Mouse (Mus musculus): Measurements from ENCODE around the gene Tbc1d20. TPM values are rescaled to one million over a fixed set of nuclear protein-coding genes. Genes with fewer than 3 reads are reported as not detected.
A peak's percentile ranks its signal among the peaks of the same experiment; 100 is the strongest.
"Not testable (repeated sequence)": the region's sequence is repeated elsewhere in the genome, so short reads cannot be mapped to it uniquely, and the experiment has no call there.

Gene Tbc1d20
- polyA plus RNA-seq (2015; fragmentation: Nextera tagmentation; extraction: Ambion mirVana) = 36.0 and 37.7 TPM in 2 replicates

DNA sequence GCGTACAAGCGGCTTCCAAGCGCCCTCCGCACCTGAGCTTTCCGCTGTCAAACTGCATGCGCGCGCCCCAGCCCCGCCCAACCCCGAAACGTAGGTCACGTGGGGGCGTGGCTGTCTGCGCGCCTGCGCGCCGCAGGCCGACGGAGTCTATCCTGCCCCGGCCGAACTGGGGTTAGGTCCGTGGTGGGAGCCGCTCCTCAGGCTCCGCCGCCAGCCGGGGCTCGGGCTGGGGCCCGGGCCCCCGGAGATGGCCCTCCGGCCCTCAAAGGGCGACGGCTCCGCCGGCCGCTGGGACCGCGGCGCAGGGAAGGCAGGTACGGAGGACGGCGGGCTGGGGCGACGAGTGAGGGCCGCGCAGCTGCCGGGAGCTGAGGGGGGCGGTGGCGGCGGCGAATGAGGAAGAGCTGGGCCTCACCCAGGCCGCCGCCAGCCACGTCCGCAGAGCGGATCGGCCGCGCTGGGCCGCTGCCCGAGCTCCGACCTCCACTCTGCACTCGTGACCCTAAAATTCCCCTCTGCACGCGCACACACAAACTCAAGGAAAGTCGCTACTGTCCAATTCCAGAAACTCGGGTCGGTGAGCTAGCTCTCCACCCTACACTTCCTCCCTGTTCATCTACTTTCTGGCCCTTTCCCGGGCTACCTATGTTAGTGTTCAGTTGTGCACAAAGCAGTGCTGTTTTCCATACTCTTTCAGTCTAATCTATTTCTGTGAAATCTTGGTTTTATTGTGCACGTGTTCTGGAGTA is at the start of gene Tbc1d20:
Gene Tbc1d20 (plus strand): TSS at position 102 of the 749 bp plus-strand sequence.
- no peaks in the 10 kb centered on the region for H3K9me3 ChIP-seq (ENCODE audit: control insufficient read depth, low read length)
- H3K27me3 ChIP-seq (replicated peaks; ENCODE audit: control insufficient read depth, insufficient read depth, low read length) = no peaks in the 10 kb centered on the region
- peak within 1 kb of the TSS; percentile 65 for H3K4me2 ChIP-seq (ENCODE audit: low read length)
- peak; percentile 97 for ATAC-seq
- peaks cover 18% of the 10 kb centered on the region for H3K4me1 ChIP-seq (replicated peaks; ENCODE audit: control insufficient read depth, insufficient read depth, low read length)
- WGBS = 0% methylated on average over 67 of the region's 70 CpGs
- no peaks in the 10 kb centered on the region for H3K36me3 ChIP-seq (ENCODE audit: control insufficient read depth, insufficient read depth)
- peak within 1 kb of the TSS; percentile 78 for H3K27ac ChIP-seq (ENCODE audit: low read length)
- H3K9ac ChIP-seq (replicated peaks; ENCODE audit: low read depth, low read length) = peak within 1 kb of the TSS; percentile 97
- H3K4me3 ChIP-seq (replicated peaks; ENCODE audit: low read length) = peak within 1 kb of the TSS; percentile 95

DNA sequence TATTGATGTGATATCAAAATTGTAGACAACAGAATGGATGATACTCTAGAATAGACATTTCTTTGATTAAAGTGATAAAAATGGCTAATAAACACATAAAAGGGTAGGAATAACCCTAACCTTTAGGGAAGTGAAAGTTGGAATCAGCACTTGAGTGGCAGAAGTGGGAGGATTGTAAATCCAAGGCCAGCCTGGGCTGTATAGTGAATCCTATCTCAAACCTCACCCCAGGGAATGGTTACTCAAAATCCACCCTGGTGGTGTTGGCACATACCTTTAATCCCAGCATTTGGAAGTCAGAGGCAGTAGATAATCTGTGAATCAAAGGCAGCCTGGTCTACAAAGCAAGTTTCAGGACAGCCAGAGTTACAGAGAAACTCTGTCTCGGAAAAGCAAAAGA is 46.4 kb upstream of the Tbc1d20 start:
- no peaks in the 10 kb centered on the region for H3K9me3 ChIP-seq (ENCODE audit: control insufficient read depth, low read length)

DNA sequence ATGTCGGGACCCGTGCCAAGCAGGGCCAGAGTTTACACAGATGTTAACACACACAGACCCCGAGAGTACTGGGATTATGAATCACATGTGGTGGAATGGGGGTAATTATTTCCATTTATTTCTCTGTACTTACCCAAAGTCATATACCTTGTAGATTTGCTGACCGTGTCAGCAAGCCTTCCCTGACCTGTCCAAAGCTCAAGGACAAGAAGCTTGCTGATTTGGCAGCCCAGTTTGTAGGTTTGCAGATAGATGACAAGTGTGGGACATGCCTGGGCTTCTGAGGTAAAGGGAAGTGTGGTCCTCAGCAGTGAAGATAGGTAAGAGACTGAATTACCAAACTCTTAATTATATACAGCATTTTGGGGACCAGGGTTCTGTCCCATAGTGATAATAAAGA is 43.1 kb upstream of the Tbc1d20 start:
- Histone ChIP-seq H3K9ac (replicated peaks; ENCODE audit: low read depth, low read length) (no peak overlapping the region), H3K4me3 (replicated peaks; ENCODE audit: low read length) (no peak overlapping the region), H3K27me3 (replicated peaks; ENCODE audit: control insufficient read depth, insufficient read depth, low read length) (no peaks in the 10 kb centered on the region), H3K9me3 (ENCODE audit: control insufficient read depth, low read length) (no peaks in the 10 kb centered on the region), H3K36me3 (ENCODE audit: control insufficient read depth, insufficient read depth) (peaks cover 30% of the 10 kb centered on the region), H3K4me1 (replicated peaks; ENCODE audit: control insufficient read depth, insufficient read depth, low read length) (no peaks in the 10 kb centered on the region), H3K27ac (ENCODE audit: low read length) (no peak overlapping the region), H3K4me2 (ENCODE audit: low read length) (no peak overlapping the region)
- WGBS = 72% methylated on average over 2 of the region's 4 CpGs
- ATAC-seq = no peak

More for the DNA sequence above, 46.4 kb upstream of the Tbc1d20 start:
- ATAC-seq = no peak
- Histone ChIP-seq H3K4me3 (replicated peaks; ENCODE audit: low read length) (no peak overlapping the region), H3K27ac (ENCODE audit: low read length) (no peak overlapping the region), H3K4me2 (ENCODE audit: low read length) (no peak overlapping the region), H3K4me1 (replicated peaks; ENCODE audit: control insufficient read depth, insufficient read depth, low read length) (no peaks in the 10 kb centered on the region), H3K9ac (replicated peaks; ENCODE audit: low read depth, low read length) (no peak overlapping the region), H3K27me3 (replicated peaks; ENCODE audit: control insufficient read depth, insufficient read depth, low read length) (no peaks in the 10 kb centered on the region), H3K36me3 (ENCODE audit: control insufficient read depth, insufficient read depth) (peaks cover 11% of the 10 kb centered on the region)
- 85% methylated on average over 1 of the region's 1 CpGs for WGBS

DNA sequence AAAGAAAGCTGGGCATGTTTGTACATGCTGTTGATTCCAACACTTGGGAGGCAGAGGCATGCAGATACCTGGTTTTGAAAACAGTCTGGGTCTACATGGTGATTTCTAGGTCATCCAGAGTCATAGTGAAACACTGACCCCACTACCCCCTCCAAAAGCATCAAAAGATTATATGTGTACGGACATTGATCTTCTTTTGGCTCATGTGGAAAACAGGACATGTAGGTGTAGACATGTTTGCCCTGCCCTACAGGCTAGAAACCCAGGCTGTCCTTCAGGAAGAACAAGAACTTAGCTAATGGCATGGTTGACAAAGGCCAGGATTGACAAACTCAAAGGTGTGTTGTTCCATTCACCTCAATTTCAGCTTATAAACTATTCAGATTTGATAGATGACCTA is 33.9 kb upstream of the Tbc1d20 start:
- no peak overlapping the region for H3K4me3 ChIP-seq (replicated peaks; ENCODE audit: low read length)
- no peak overlapping the region for H3K9ac ChIP-seq (replicated peaks; ENCODE audit: low read depth, low read length)
- H3K4me2 ChIP-seq (ENCODE audit: low read length) = no peak overlapping the region
- peaks cover 36% of the 10 kb centered on the region for H3K36me3 ChIP-seq (ENCODE audit: control insufficient read depth, insufficient read depth)
- H3K27ac ChIP-seq (ENCODE audit: low read length) = no peak overlapping the region
- H3K27me3 ChIP-seq (replicated peaks; ENCODE audit: control insufficient read depth, insufficient read depth, low read length) = no peaks in the 10 kb centered on the region
- H3K4me1 ChIP-seq (replicated peaks; ENCODE audit: control insufficient read depth, insufficient read depth, low read length) = no peaks in the 10 kb centered on the region
- no peak for ATAC-seq
- 100% methylated on average over 1 of the region's 1 CpGs for WGBS
- no peaks in the 10 kb centered on the region for H3K9me3 ChIP-seq (ENCODE audit: control insufficient read depth, low read length)

DNA sequence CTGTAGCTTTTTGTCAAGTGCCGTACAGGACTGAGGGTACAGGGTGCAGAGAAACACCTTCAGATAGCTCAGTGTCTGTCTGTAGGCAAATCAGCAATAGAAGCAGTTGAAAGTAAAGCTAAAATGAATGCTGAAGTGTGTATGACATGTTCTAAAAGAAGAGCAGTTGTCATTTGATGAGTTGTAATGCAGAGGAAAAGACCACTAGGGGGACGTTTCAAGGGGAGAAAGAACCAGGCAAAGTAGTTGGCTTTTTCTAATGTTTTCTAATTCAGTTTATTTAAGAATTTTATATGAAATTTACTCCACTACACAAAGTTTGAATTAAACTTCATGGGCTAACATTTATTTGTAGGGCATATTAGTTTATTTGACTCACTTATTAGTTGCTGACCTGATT is 20.0 kb upstream of the Tbc1d20 start:
- Histone ChIP-seq H3K4me3 (replicated peaks; ENCODE audit: low read length) (no peak overlapping the region), H3K27me3 (replicated peaks; ENCODE audit: control insufficient read depth, insufficient read depth, low read length) (no peaks in the 10 kb centered on the region), H3K27ac (ENCODE audit: low read length) (no peak overlapping the region), H3K4me1 (replicated peaks; ENCODE audit: control insufficient read depth, insufficient read depth, low read length) (no peaks in the 10 kb centered on the region), H3K4me2 (ENCODE audit: low read length) (no peak overlapping the region), H3K9ac (replicated peaks; ENCODE audit: low read depth, low read length) (no peak overlapping the region), H3K36me3 (ENCODE audit: control insufficient read depth, insufficient read depth) (peaks cover 23% of the 10 kb centered on the region), H3K9me3 (ENCODE audit: control insufficient read depth, low read length) (no peaks in the 10 kb centered on the region)
- no peak for ATAC-seq
- WGBS = 81% methylated on average over 2 of the region's 2 CpGs

DNA sequence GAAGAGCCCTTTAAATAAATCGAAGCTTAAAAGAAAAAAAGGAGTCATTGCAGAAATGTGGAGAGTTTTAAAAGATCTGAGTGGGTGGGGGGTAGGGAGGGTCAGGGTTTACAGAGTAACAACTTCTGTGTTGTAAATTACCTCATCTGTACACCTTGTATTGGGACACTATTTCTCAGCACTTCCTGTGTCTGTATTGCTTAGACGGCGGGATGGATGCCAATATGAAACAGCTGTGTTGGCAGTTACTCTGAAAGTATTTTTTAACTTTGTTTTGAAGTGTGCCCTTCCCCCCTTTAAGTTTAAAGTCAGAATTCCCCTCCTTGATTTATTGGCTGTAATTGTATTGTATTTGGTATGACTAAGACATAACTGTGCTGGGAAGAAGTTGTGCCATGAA is 12.2 kb upstream of the Tbc1d20 start:
- H3K9ac ChIP-seq (replicated peaks; ENCODE audit: low read depth, low read length) = no peak overlapping the region
- H3K36me3 ChIP-seq (ENCODE audit: control insufficient read depth, insufficient read depth) = peaks cover 23% of the 10 kb centered on the region
- H3K9me3 ChIP-seq (ENCODE audit: control insufficient read depth, low read length) = no peaks in the 10 kb centered on the region
- H3K4me3 ChIP-seq (replicated peaks; ENCODE audit: low read length) = no peak overlapping the region
- H3K27me3 ChIP-seq (replicated peaks; ENCODE audit: control insufficient read depth, insufficient read depth, low read length) = no peaks in the 10 kb centered on the region
- WGBS = 93% methylated on average over 3 of the region's 3 CpGs
- no peak for ATAC-seq
- no peak overlapping the region for H3K4me2 ChIP-seq (ENCODE audit: low read length)
- H3K4me1 ChIP-seq (replicated peaks; ENCODE audit: control insufficient read depth, insufficient read depth, low read length) = no peaks in the 10 kb centered on the region
- H3K27ac ChIP-seq (ENCODE audit: low read length) = no peak overlapping the region

DNA sequence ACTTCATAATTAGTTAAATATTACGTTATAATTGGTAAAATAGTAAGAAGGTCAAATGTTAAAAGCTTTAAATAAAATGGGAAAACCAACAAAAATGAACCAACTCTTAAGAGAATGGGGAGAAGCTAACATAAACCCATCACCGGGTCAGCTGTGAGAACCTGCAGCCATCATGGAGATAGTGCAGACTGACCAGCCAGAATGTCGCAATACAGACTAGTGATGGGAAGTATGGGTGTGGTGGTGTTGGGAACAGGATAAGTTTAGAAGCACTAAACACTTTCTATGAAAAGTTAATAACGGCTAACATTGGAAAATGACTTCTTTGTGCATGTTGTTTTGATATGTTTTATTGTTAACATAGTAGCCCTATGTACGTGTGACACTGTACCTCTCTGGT is 6.1 kb upstream of the Tbc1d20 start:
- WGBS = 94% methylated on average over 5 of the region's 5 CpGs
- peaks cover 11% of the 10 kb centered on the region; the same call in 1 of the 2 replicates for H3K36me3 ChIP-seq (ENCODE audit: control insufficient read depth, insufficient read depth)
- no peak overlapping the region for H3K27ac ChIP-seq (ENCODE audit: low read length)
- no peaks in the 10 kb centered on the region for H3K9me3 ChIP-seq (ENCODE audit: control insufficient read depth, low read length)
- no peaks in the 10 kb centered on the region for H3K27me3 ChIP-seq (replicated peaks; ENCODE audit: control insufficient read depth, insufficient read depth, low read length)
- H3K4me1 ChIP-seq (replicated peaks; ENCODE audit: control insufficient read depth, insufficient read depth, low read length) = no peaks in the 10 kb centered on the region
- no peak overlapping the region for H3K4me2 ChIP-seq (ENCODE audit: low read length)
- H3K4me3 ChIP-seq (replicated peaks; ENCODE audit: low read length) = no peak overlapping the region
- ATAC-seq = no peak
- no peak overlapping the region for H3K9ac ChIP-seq (replicated peaks; ENCODE audit: low read depth, low read length)

DNA sequence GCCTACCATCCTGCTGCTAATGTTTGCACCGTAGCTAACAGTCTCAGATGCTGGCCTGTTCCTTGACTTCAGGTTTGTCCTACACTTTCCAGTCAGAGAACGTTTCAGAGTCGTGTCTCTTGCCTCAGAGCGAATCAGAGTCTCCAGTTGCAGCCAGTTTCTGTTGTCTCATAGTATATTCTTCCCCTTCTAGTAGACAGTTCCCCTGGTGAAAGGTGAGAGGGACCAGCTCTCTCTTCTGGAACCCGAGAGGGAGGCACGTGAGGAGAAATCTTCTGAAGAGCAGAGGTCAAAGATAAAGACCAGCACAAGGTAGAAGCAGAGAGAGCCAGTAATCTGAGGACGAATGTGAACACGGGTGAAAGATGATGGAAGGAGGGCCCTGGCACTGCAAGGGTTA is 5.6 kb upstream of the Tbc1d20 start:
- H3K9ac ChIP-seq (replicated peaks; ENCODE audit: low read depth, low read length) = no peak overlapping the region
- WGBS = 83% methylated on average over 8 of the region's 8 CpGs
- peaks cover 7% of the 10 kb centered on the region; the same call in 1 of the 2 replicates for H3K36me3 ChIP-seq (ENCODE audit: control insufficient read depth, insufficient read depth)

DNA sequence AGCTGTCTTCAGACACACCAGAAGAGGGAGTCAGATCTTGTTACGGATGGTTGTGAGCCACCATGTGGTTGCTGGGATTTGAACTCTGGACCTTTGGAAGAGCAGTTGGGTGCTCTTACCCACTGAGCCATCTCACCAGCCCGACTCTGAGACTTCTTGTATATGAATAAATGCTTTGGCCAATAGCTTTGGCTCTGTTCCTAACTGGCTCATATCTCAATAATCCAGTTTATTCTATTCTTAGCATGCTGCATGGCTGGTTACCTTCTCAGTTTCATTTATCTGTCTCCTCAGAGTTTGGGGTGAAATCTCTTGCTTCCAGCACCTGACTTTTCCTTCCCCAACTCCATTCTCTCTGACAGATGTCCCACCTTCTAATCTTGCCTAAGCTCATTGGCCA is 4.0 kb upstream of the Tbc1d20 start:
- not testable (repeated sequence) for H3K4me3 ChIP-seq (replicated peaks; ENCODE audit: low read length); H3K27me3 ChIP-seq (replicated peaks; ENCODE audit: control insufficient read depth, insufficient read depth, low read length); H3K4me2 ChIP-seq (ENCODE audit: low read length); H3K27ac ChIP-seq (ENCODE audit: low read length); H3K9ac ChIP-seq (replicated peaks; ENCODE audit: low read depth, low read length); H3K4me1 ChIP-seq (replicated peaks; ENCODE audit: control insufficient read depth, insufficient read depth, low read length); H3K9me3 ChIP-seq (ENCODE audit: control insufficient read depth, low read length); ATAC-seq; H3K36me3 ChIP-seq (ENCODE audit: control insufficient read depth, insufficient read depth)
- 90% methylated on average over 1 of the region's 2 CpGs for WGBS

More for the DNA sequence above, 5.6 kb upstream of the Tbc1d20 start:
- ATAC-seq = no peak
- Histone ChIP-seq H3K9me3 (ENCODE audit: control insufficient read depth, low read length) (no peaks in the 10 kb centered on the region), H3K27ac (ENCODE audit: low read length) (no peak overlapping the region), H3K4me3 (replicated peaks; ENCODE audit: low read length) (no peak overlapping the region), H3K4me2 (ENCODE audit: low read length) (no peak overlapping the region), H3K4me1 (replicated peaks; ENCODE audit: control insufficient read depth, insufficient read depth, low read length) (no peaks in the 10 kb centered on the region), H3K27me3 (replicated peaks; ENCODE audit: control insufficient read depth, insufficient read depth, low read length) (no peaks in the 10 kb centered on the region)
